Mouse (Mus musculus) megakaryocyte progenitor cell, adult 5-6 weeks (primary cell): ENCODE measurements around the gene Fbxw20. TPM values are rescaled to one million over a fixed set of nuclear protein-coding genes. Genes with fewer than 3 reads are reported as not detected.
"Not testable (repeated sequence)": the region's sequence is repeated elsewhere in the genome, so short reads cannot be mapped to it uniquely, and the experiment has no call there.

ENCODE experiments used
- ATAC-seq: replicated peaks from 2 replicates; pipeline ENCODE4 v1.8.0; 2016; ENCODE audit warnings: mild to moderate bottlenecking, moderate TSS enrichment, inconsistent platforms; ENCODE audit not compliant: poor library complexity
- total RNA-seq, 2 experiments: library from RNA; stranded (forward) in 1 of 2; stranded (reverse) in 1 of 2; fragments of 157-497, 149-512 nt in 1 of 2; fragments of 200-1000 nt in 1 of 2; gene quantifications; 2 replicates each; pipeline versions ENCODE4 v1.2.3 to v1.2.4; 2015 to 2017

Fbxw20 gene
- total RNA-seq (2015): not detected in 2 replicates
- not detected in 2 replicates for total RNA-seq (2017)

DNA sequence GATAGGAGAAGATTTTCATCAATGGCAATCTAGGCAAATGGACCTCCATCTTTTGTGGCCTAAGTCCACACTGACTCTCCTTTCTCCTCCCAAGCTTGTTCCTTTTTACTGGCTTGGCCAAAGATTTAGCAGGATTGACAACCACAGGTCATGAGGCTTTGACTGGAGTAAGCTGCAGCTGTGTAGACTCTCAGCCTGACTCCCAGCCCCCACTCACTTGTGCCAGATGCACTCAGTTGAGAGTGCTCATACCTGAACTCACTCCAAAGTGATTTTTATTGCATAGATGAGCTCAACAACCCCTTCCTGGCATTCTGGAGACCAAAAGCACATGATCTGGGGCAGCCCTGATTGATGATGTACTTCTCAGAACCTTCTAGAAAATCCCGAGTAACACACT lies at the start of gene Fbxw20:
TSS of gene Fbxw20 (minus strand) at position 101 of the 400 bp plus-strand sequence.
- no peak for ATAC-seq

DNA sequence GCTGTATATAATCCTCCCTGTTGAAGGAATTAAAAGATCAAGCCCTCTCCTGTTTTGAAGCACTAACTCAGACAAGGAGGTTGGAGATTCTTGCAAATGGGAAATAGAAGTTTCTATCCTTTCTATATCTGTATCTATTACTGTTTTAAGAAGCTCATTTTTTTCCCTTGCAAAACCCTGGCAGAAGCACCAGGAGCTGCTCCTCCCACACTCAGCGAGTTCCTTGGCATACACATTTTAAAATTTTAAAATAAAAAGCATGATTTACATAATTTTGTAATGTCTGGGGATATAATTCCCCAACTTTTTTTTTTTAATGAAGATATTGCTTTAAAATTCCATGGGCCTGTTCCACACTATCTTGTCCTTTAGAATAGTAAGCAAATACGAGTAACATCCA lies 28.5 kb upstream of the Fbxw20 start:
- no peak for ATAC-seq

DNA sequence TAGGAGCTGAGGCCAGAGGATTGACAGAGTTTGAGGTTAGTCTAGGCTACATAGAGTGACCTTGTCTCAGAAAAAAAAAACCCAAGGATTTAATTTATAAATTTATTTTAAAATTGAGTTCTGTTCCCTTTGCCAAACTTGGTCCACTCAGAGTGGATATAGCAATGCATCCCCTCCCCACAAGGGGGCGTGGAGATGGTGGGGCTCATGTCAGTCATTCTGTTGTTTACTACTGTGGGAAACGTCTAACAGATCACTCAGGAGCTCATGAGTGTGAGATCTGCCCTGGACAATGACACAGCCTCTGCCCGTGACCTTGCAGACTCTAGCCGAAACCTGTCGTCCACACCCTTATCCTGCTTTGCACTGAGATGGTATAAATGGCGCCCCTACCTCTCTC lies 16.1 kb downstream of the Fbxw20 start:
- ATAC-seq: no peak

DNA sequence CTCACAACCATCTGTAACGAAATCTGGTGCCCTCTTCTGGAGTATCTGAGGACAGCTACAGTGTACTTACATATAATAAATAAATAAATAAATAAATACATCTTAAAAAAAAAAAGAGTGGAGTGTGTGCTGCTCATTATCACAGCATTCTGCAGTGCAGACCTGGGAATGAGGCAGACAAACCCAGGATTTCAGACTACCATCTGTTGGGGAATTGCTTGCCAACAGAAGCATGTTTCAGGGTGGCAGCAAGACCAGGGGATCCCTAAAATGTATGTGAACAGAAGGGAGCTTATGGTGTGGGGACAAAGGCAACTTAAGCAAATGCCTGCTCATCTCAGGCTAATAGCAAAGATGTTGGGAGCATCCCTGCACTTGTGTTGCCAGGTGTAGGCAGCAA lies 33.2 kb downstream of the Fbxw20 start:
- ATAC-seq: not testable (repeated sequence)

DNA sequence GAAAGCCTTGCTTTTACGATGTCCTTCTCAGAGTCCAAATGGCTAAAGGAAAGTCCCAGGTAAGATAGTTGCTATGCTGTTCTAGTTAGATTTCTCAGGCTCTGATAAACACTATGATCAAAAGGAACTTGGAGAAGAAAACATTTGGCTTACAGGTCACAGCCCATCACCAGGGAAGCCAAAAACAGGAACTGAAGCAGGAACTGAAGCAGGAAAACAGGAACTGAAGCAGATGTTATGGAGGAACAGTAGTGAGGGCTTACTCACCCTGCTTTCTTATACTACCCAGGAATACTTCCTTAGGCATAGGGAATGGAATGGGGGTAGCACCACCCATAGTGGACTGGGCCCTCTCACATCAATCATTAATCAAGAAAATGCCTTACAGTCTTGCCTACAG lies 34.2 kb downstream of the Fbxw20 start:
- ATAC-seq: peak; percentile 50

DNA sequence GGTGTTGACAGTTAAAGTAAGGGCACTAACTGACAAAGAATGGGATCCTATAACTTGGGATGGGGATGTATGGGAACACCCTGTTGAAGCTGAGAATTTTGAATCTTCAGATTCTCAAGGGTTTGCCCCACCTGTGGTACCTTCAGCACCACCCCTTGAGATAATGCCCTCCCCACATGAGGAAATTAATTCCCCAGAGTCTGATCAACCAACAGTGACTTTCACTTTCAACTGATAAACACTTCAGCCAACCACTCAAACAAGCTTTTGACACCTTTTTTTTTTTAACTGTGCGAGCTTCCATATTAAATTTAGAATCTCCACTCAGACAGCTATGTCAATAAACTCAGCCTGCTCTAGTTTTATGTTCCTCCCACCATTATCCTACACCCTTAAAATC lies 35.2 kb downstream of the Fbxw20 start:
- no peak for ATAC-seq

DNA sequence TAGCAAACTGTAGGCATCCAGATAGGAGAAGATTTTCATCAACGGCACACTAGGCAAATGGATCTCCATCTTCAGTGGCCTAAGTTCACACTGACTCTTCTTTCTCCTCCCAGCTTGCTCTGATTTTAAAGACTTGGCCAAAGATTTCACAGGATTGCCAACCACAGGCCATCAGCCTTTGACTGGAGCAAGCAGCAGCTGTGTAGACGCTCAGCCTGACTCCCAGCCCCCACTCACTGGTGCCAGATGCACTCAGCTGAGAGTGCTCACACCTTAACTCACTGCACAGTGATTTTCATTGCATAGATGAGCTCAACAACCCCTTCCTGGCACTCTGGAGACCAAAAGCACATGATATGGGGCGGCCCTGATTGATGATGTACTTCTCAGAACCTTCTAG lies 38.7 kb downstream of the Fbxw20 start, which contains the start of gene Fbxw13:
TSS of gene Fbxw13 (minus strand) at position 101 of the 400 bp plus-strand sequence.
- ATAC-seq: not testable (repeated sequence)

DNA sequence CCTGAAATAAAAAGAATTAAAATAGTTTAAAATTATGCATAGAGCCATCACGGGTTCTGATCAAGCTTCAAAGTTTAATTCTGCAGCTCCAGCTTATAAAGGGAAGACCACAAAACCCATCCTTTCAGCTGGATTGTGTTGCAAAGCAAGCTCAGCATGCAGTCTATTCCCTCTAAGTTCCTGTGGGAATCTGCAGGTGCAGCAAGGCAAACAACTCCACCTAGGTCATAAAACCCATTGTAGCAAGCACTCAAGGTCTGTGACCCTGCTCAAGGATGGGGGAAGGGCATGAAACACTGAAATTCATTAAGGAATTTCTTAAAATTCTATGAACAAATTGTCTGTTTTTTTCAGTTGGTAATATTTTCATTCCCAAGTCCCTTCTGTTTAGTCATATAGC lies 57.3 kb downstream of the Fbxw20 start:
- no peak for ATAC-seq

DNA sequence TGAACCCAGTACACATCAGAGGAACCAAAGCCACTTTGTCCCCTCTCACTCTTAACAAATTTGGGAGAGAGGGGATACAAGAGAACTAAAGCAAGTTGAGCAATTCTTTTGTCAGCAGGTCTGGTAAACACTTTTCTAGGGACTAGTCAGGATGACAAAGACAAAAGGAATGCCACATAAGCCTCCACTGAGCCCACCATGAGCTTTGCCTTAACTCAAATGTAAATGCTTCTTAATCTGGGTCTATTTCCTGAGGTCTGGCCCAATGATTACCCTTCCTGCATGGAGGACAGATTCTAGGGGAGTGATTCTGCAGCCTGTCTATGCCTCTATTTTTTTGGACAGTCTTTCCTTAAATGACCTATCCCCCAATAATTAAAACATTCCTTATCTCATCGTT lies 58.3 kb downstream of the Fbxw20 start:
- ATAC-seq: no peak

Other genes with a start within 250 kb of the Fbxw20 start
- not detected in 2 replicates for gene Ucn2, start 248.7 kb downstream of the Fbxw20 start, total RNA-seq (2015)
- gene Ucn2, start 248.7 kb downstream of the Fbxw20 start, total RNA-seq (2017): not detected in 2 replicates
- gene Pfkfb4, start 243.0 kb downstream of the Fbxw20 start, total RNA-seq (2015): 3.9 and 5.9 TPM in 2 replicates
- gene Pfkfb4, start 243.0 kb downstream of the Fbxw20 start, total RNA-seq (2017): 12.8 and 13.5 TPM in 2 replicates
- 19.7 and 20.5 TPM in 2 replicates for gene Shisa5, start 196.2 kb downstream of the Fbxw20 start, total RNA-seq (2015)
- gene Shisa5, start 196.2 kb downstream of the Fbxw20 start, total RNA-seq (2017): 74.8 and 94.4 TPM in 2 replicates
- 22.4 and 24.1 TPM in 2 replicates for gene Trex1, start 175.0 kb downstream of the Fbxw20 start, total RNA-seq (2015)
- 12.3 and 15.6 TPM in 2 replicates for gene Trex1, start 175.0 kb downstream of the Fbxw20 start, total RNA-seq (2017)
- gene Atrip, start 160.6 kb downstream of the Fbxw20 start, total RNA-seq (2015): 13.3 and 17.6 TPM in 2 replicates
- gene Atrip, start 160.6 kb downstream of the Fbxw20 start, total RNA-seq (2017): 15.3 and 20.1 TPM in 2 replicates
- 5.8 and 8.6 TPM in 2 replicates for gene Ccdc51, start 152.3 kb downstream of the Fbxw20 start, total RNA-seq (2015)
- 14.6 and 15.2 TPM in 2 replicates for gene Ccdc51, start 152.3 kb downstream of the Fbxw20 start, total RNA-seq (2017)
- gene Tma7, start 152.2 kb downstream of the Fbxw20 start, total RNA-seq (2015): 411 and 433 TPM in 2 replicates
- gene Tma7, start 152.2 kb downstream of the Fbxw20 start, total RNA-seq (2017): 121 and 130 TPM in 2 replicates
- gene Plxnb1, start 139.4 kb downstream of the Fbxw20 start, total RNA-seq (2015): not detected in 2 replicates
- gene Plxnb1, start 139.4 kb downstream of the Fbxw20 start, total RNA-seq (2017): not detected in 2 replicates
- gene Fbxw21, start 72.7 kb downstream of the Fbxw20 start, total RNA-seq (2015): not detected in 2 replicates
- gene Fbxw21, start 72.7 kb downstream of the Fbxw20 start, total RNA-seq (2017): not detected in 2 replicates
- not detected in 2 replicates for gene Fbxw13, start 38.8 kb downstream of the Fbxw20 start, total RNA-seq (2015)
- gene Fbxw13, start 38.8 kb downstream of the Fbxw20 start, total RNA-seq (2017): not detected in 2 replicates
- gene Fbxw14, start 52.9 kb upstream of the Fbxw20 start, total RNA-seq (2015): not detected in 2 replicates
- not detected in 2 replicates for gene Fbxw14, start 52.9 kb upstream of the Fbxw20 start, total RNA-seq (2017)
- gene Fbxw28, start 104.9 kb upstream of the Fbxw20 start, total RNA-seq (2015): not detected in 2 replicates
- gene Fbxw28, start 104.9 kb upstream of the Fbxw20 start, total RNA-seq (2017): not detected in 2 replicates
- not detected in 2 replicates for gene Fbxw22, start 169.5 kb upstream of the Fbxw20 start, total RNA-seq (2015)
- gene Fbxw22, start 169.5 kb upstream of the Fbxw20 start, total RNA-seq (2017): not detected in 2 replicates
- not detected in 2 replicates for gene Fbxw16, start 214.4 kb upstream of the Fbxw20 start, total RNA-seq (2015)
- gene Fbxw16, start 214.4 kb upstream of the Fbxw20 start, total RNA-seq (2017): not detected in 2 replicates